7 mouse cellular contexts compared by ENCODE assay signal in the genomic region with DNA sequence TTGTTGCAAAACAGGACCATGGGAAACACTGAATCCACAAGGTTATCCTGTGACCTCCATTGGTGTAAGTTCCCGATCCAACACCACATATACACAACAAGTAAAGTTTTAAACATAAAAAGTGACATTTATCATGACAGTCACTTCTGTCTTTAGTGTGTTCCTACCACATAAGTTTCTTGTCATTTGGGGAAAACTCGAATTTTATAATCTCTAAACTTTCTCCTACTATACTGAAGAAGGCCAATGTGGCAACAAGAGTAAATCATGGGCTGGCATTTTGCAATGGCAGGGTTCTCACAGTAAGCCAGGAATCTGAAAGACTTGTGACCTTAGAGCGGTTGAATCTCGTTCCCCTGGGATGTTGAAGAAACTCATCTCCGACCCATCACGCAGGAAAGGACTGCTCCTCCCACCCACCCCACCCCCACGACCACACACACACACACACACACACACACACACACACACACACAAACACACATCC. TPM values are rescaled to one million over a fixed set of nuclear protein-coding genes. Genes with fewer than 3 reads are reported as not detected.
DNase-seq lines count a peak whose midpoint lies in the region; ATAC-seq and TF ChIP-seq lines count a peak whose summit lies in the region.

No protein-coding gene starts in this region.

- H3K27me3 ChIP-seq in lung, embryonic 16.5 days (ENCODE audit: control insufficient read depth, insufficient read depth, low read depth, low read length), result no peaks in the 10 kb centered on the region
- H3K27me3 ChIP-seq in limb, embryonic 13.5 days, result no peaks in the 10 kb centered on the region
- H3K27me3 ChIP-seq in stomach, embryonic 14.5 days (ENCODE audit: control insufficient read depth, insufficient read depth, low read length), result no peaks in the 10 kb centered on the region

- H3K4me1 ChIP-seq in lung, embryonic 16.5 days (replicated peaks; ENCODE audit: control insufficient read depth, insufficient read depth, low read length), result peaks cover 6% of the 10 kb centered on the region; the same call in 1 of the 2 replicates
- peaks cover 5% of the 10 kb centered on the region; the same call in 1 of the 2 replicates for H3K4me1 ChIP-seq in embryonic fibroblast, embryonic 13.5 days (ENCODE audit: control insufficient read depth, insufficient read depth, low read length)
- H3K4me1 ChIP-seq in limb, embryonic 13.5 days, result peaks cover 8% of the 10 kb centered on the region
- no peaks in the 10 kb centered on the region for H3K4me1 ChIP-seq in stomach, embryonic 14.5 days (ENCODE audit: control insufficient read depth, insufficient read depth, low read length)

- peaks cover 7% of the 10 kb centered on the region for H3K36me3 ChIP-seq in lung, embryonic 16.5 days (ENCODE audit: control insufficient read depth, insufficient read depth, low read length)
- H3K36me3 ChIP-seq in limb, embryonic 13.5 days, result peaks cover 31% of the 10 kb centered on the region
- peaks cover 10% of the 10 kb centered on the region; the same call in 1 of the 2 replicates for H3K36me3 ChIP-seq in stomach, embryonic 14.5 days (ENCODE audit: control insufficient read depth, insufficient read depth, low read length)

- no peak for ATAC-seq in lung, embryonic 16.5 days (ENCODE audit: low read depth)
- ATAC-seq in limb, embryonic 13.5 days (ENCODE audit: low FRiP score, low read depth), result no peak
- no peak for ATAC-seq in stomach, embryonic 14.5 days (ENCODE audit: insufficient number of reproducible peaks, insufficient read depth, low FRiP score, low read depth)
- no peak for ATAC-seq in megakaryocyte progenitor cell, adult 5-6 weeks (replicated peaks; ENCODE audit: poor library complexity)

- peak overlapping the region; percentile 92 for H3K9ac ChIP-seq in lung, embryonic 16.5 days (ENCODE audit: low read length)
- peak overlapping the region; percentile 85 for H3K9ac ChIP-seq in limb, embryonic 13.5 days
- H3K9ac ChIP-seq in stomach, embryonic 14.5 days (replicated peaks; ENCODE audit: low read depth, low read length), result no peak overlapping the region

- no peak for TF ChIP-seq POLR2A in embryonic fibroblast, embryonic 13.5 days (IDR thresholded peaks at IDR 0.05; ENCODE audit: low read depth, low read length)

- no peaks in the 10 kb centered on the region for H3K9me3 ChIP-seq in lung, embryonic 16.5 days (ENCODE audit: control insufficient read depth, low read length)
- no peaks in the 10 kb centered on the region for H3K9me3 ChIP-seq in limb, embryonic 13.5 days
- no peaks in the 10 kb centered on the region for H3K9me3 ChIP-seq in stomach, embryonic 14.5 days (ENCODE audit: control insufficient read depth, low read depth, low read length)

- H3K4me2 ChIP-seq in lung, embryonic 16.5 days (ENCODE audit: low read depth, low read length), result peak overlapping the region; percentile 83
- H3K4me2 ChIP-seq in limb, embryonic 13.5 days (replicated peaks), result peak overlapping the region; percentile 77
- H3K4me2 ChIP-seq in stomach, embryonic 14.5 days (replicated peaks; ENCODE audit: low read depth, low read length), result peak overlapping the region; percentile 54

- peak overlapping the region; percentile 100 for H3K4me3 ChIP-seq in lung, embryonic 16.5 days (ENCODE audit: low read length)
- peak overlapping the region; percentile 87 for H3K4me3 ChIP-seq in embryonic fibroblast, embryonic 13.5 days (ENCODE audit: insufficient read depth, low read length)
- H3K4me3 ChIP-seq in limb, embryonic 13.5 days, result peak overlapping the region; percentile 98
- H3K4me3 ChIP-seq in stomach, embryonic 14.5 days (ENCODE audit: low read depth, low read length), result peak overlapping the region; percentile 96

- H3K27ac ChIP-seq in lung, embryonic 16.5 days (ENCODE audit: low read length), result no peak overlapping the region
- no peak overlapping the region for H3K27ac ChIP-seq in embryonic fibroblast, embryonic 13.5 days (ENCODE audit: insufficient read depth, low read length)
- no peak overlapping the region for H3K27ac ChIP-seq in limb, embryonic 13.5 days
- no peak overlapping the region for H3K27ac ChIP-seq in stomach, embryonic 14.5 days (ENCODE audit: low read length)

- no peak for DNase-seq in lung, postnatal 4 days
- DNase-seq in frontal cortex, postnatal 10 days (ENCODE audit: low spot score in 2 of 2), result no peak

- no peak for TF ChIP-seq CTCF in embryonic fibroblast, embryonic 13.5 days (IDR thresholded peaks at IDR 0.05; ENCODE audit: borderline replicate concordance, insufficient read depth, low read length)

- 19% methylated on average over 7 of the region's 7 CpGs for WGBS in lung, embryonic 16.5 days
- WGBS in limb, embryonic 13.5 days, result 23% methylated on average over 6 of the region's 7 CpGs
- 15% methylated on average over 7 of the region's 7 CpGs for WGBS in stomach, embryonic 14.5 days

RNA-seq across cellular contexts. Expression of a gene that starts 12.8 kb away (rescaled TPM):
- polyA plus RNA-seq in lung, embryonic 16.5 days (2015; fragmentation: Nextera tagmentation; extraction: Ambion mirVana), result 96.3 and 103 TPM in 2 replicates
- 84.8 and 95.7 TPM in 2 replicates for polyA plus RNA-seq in embryonic fibroblast, embryonic 13.5 days (2011; ENCODE audit: insufficient read length, low read depth, missing spikeins)
- 84.4 and 88.7 TPM in 2 replicates for polyA plus RNA-seq in limb, embryonic 13.5 days (2015; fragmentation: Nextera tagmentation; extraction: Ambion mirVana)
- polyA plus RNA-seq in stomach, embryonic 14.5 days (2014; fragmentation: Nextera tagmentation; extraction: Ambion mirVana), result 81.0 and 85.4 TPM in 2 replicates
- total RNA-seq in megakaryocyte progenitor cell, adult 5-6 weeks (2015), result 34.2 and 39.8 TPM in 2 replicates
- total RNA-seq in megakaryocyte progenitor cell, adult 5-6 weeks (2017), result 35.7 and 48.8 TPM in 2 replicates

RNA-seq across cellular contexts. Expression of a gene that starts 12.9 kb away (rescaled TPM):
- 37.6 and 38.8 TPM in 2 replicates for polyA plus RNA-seq in lung, embryonic 16.5 days (2015; fragmentation: Nextera tagmentation; extraction: Ambion mirVana)
- 27.3 and 30.4 TPM in 2 replicates for polyA plus RNA-seq in embryonic fibroblast, embryonic 13.5 days (2011; ENCODE audit: insufficient read length, low read depth, missing spikeins)
- polyA plus RNA-seq in limb, embryonic 13.5 days (2015; fragmentation: Nextera tagmentation; extraction: Ambion mirVana), result 42.7 and 47.2 TPM in 2 replicates
- polyA plus RNA-seq in stomach, embryonic 14.5 days (2014; fragmentation: Nextera tagmentation; extraction: Ambion mirVana), result 43.5 and 44.0 TPM in 2 replicates
- total RNA-seq in megakaryocyte progenitor cell, adult 5-6 weeks (2015), result 43.2 and 44.3 TPM in 2 replicates
- total RNA-seq in megakaryocyte progenitor cell, adult 5-6 weeks (2017), result 72.9 and 87.3 TPM in 2 replicates

RNA-seq across cellular contexts. Expression of a gene that starts 52.5 kb away (rescaled TPM):
- polyA plus RNA-seq in lung, embryonic 16.5 days (2015; fragmentation: Nextera tagmentation; extraction: Ambion mirVana), result 0.06 and 0.13 TPM in 2 replicates
- polyA plus RNA-seq in embryonic fibroblast, embryonic 13.5 days (2011; ENCODE audit: insufficient read length, low read depth, missing spikeins), result not detected in 2 replicates
- polyA plus RNA-seq in limb, embryonic 13.5 days (2015; fragmentation: Nextera tagmentation; extraction: Ambion mirVana), result 0.41 TPM in 2 replicates
- 0.17 TPM in 1 of 2 replicates, not detected in the other for polyA plus RNA-seq in stomach, embryonic 14.5 days (2014; fragmentation: Nextera tagmentation; extraction: Ambion mirVana)
- 0.22 TPM in 1 of 2 replicates, not detected in the other for total RNA-seq in megakaryocyte progenitor cell, adult 5-6 weeks (2015)
- total RNA-seq in megakaryocyte progenitor cell, adult 5-6 weeks (2017), result 0.17 TPM in 1 of 2 replicates, not detected in the other

RNA-seq across cellular contexts. Expression of a gene that starts 54.0 kb away (rescaled TPM):
- 52.6 and 55.5 TPM in 2 replicates for polyA plus RNA-seq in lung, embryonic 16.5 days (2015; fragmentation: Nextera tagmentation; extraction: Ambion mirVana)
- polyA plus RNA-seq in embryonic fibroblast, embryonic 13.5 days (2011; ENCODE audit: insufficient read length, low read depth, missing spikeins), result 34.4 and 42.3 TPM in 2 replicates
- polyA plus RNA-seq in limb, embryonic 13.5 days (2015; fragmentation: Nextera tagmentation; extraction: Ambion mirVana), result 59.9 and 62.3 TPM in 2 replicates
- polyA plus RNA-seq in stomach, embryonic 14.5 days (2014; fragmentation: Nextera tagmentation; extraction: Ambion mirVana), result 59.0 and 61.6 TPM in 2 replicates
- 59.4 and 80.0 TPM in 2 replicates for total RNA-seq in megakaryocyte progenitor cell, adult 5-6 weeks (2015)
- 54.3 and 56.4 TPM in 2 replicates for total RNA-seq in megakaryocyte progenitor cell, adult 5-6 weeks (2017)
